Mouse (Mus musculus) CD8-positive naive resting alpha-beta T cell, adult 2 months (primary cell): ENCODE results near the gene Gm9833.
"Not testable (repeated sequence)": the region's sequence is repeated elsewhere in the genome, so short reads cannot be mapped to it uniquely, and the experiment has no call there.

Experiments
- DNase-seq, 2 experiments: peaks; one replicate each; pipeline ENCODE4 v3.0.0; 2022; ENCODE audit warnings: low read depth in 2 of 2, low spot score in 2 of 2

The Gm9833 gene

GRCm38 (mm10) chr3:10087994-10088393 lies at the start of gene Gm9833:
Gene Gm9833, plus strand, starts transcription at chr3:10088110.
- DNase-seq, result not testable (repeated sequence)

DNA sequence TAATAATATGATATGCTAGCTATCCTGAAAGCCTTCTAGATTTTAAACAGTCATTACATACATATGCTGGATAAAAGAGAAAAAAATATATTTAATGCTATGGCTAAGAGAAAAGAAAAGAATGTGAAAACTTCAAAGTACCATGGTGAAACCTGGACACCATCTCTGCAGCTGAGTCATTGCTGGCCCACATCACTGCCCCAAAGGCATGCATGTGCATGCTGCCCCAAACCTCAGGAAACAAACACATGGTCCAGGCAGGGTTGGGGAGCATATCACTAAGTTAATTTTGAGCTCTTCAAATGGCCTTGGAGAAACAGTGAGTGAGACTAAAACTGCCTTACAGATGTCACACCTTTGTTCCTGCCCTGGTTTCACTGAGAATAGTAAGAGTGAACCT lies 17.8 kb upstream of the Gm9833 start:
- DNase-seq, result no peak

- DNase-seq, result no peak
These were observed 12.1 kb upstream of the Gm9833 start for GRCm38 (mm10) chr3:10075826-10076225.

GRCm38 (mm10) chr3:10077096-10077841 lies 10.6 kb upstream of the Gm9833 start:
- DNase-seq, result no peak

DNA sequence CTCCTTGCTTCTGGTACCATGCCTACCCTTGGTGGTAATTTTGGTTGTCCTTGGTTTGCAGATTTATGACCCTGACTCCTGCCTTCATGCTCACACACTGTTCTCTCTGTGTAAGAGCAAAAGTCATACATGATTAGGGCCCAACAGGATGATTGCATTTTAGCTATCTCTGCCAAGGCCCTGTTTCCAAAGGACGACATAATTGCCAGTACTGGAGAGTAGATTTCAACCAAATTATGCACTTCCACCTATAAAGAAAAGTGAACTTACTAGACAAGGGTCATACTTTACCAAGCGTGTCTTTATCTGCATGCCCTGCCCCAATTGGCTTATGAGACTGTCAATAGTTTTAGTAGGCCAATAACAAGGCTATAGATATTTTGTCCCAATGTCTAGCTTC lies 9.8 kb upstream of the Gm9833 start:
- no peak for DNase-seq

GRCm38 (mm10) chr3:10081336-10081735 lies 6.6 kb upstream of the Gm9833 start:
- no peak for DNase-seq

DNA sequence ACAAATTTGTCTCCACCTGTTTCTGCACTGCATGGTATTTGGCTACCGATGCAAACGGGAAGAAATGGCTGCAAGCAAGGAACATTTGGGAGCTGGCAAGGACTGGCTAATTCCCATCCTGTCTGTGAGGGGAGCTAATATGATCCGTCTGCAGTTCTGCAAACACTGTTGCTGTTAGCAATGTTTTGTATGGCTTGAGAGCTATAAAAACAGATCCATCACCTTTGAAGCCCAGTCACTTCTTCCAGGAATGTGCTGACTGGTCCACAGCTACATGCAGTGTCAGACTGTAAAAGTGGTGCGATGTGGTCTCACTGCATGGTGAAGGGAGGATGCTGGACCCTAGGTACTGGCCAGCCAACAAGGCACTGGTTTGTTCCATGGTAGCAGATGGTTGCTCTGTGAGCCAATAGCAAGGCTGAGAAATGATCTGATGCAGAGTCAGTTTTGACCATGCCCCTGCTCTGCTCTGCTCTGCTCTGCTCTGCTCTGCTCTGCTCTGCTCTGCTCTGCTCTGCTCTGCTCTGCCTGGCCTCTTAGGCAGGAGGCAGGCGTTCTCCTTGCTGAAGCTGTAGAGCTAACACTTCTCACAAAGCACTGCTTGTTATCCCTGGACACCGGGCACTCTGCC lies 5.9 kb upstream of the Gm9833 start:
- DNase-seq, result no peak

- DNase-seq, result no peak
These were observed 5.3 kb upstream of the Gm9833 start for GRCm38 (mm10) chr3:10082545-10083062.

DNA sequence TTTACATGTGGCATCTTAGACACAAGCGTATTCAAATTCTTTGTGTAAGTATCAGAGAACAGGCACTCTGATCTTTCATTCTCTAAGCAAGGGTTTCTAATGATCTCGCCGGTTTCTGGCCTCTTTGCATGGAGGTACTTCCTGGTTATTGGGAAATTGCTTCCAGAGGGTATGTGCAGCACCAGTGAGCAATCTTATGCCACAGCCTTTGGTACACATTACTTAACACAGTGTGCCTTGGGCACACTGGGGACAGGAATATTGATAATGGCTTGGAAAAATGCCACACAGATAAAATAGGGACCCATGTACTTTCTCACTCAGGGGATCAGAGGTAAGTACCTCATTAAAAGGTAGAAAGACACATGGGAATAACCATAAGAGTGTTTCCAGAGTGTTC lies 3.8 kb upstream of the Gm9833 start:
- DNase-seq, result no peak

DNA sequence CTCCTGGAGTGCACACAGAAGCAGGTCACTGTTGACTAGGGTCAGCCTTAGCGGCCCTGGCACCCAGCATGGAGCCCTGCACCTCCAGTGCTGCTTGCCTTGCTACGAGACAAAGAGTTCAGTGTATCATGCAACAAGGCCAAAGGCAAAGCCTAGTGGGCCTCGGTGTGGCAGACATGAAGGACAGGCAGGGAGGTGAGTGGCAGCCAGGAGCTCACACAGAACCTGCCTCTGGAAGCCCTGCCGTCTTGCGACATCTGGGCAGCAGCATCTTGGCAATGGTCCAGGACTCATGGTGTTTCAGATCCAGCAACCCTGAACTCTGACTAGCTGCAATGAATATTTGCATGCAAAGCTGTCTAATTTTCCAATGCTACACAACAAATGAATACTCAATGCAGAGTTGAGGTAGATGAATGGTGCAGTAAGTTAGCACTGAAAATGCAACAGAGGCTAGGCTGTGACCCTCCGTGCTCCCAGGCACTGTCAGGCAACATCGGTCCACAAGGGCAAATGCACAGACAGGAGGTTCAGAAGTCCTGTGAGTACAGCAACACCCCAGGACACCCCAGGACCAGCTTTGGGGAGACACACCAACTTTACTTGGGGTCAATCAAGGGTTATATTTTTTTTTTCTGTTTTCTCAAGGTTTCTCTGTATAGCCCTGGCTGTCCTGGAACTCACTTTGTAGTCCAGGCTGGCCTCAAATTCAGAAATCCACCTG lies 2.4 kb upstream of the Gm9833 start:
- no peak for DNase-seq

- DNase-seq, result no peak
These were observed 399 bp upstream of the Gm9833 start for GRCm38 (mm10) chr3:10087511-10087910.

GRCm38 (mm10) chr3:10091616-10092140 lies 3.8 kb downstream of the Gm9833 start:
- no peak for DNase-seq

DNA sequence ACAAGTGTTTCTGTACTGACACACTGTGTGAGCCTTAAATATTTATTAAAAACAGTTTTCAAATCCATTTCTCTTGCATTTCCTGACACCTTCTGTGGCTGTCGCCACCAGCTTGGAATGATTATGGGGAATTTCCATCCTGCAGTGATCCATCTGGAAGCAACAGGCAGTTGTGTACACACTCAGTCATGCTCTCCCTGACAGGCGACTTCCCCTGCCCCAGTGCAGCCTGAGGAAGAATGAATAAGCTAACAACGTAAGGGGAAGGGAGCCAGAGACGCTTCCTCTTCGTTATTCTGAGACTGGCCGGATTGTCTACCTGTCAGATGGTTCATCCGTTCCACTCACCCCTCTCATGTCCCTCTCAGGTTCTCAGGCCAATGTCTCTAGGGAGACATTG lies 4.6 kb downstream of the Gm9833 start:
- no peak for DNase-seq

GRCm38 (mm10) chr3:10092914-10093313 lies 5.0 kb downstream of the Gm9833 start:
- no peak for DNase-seq

- DNase-seq, result no peak
These were observed 7.2 kb downstream of the Gm9833 start for GRCm38 (mm10) chr3:10095076-10095622.

GRCm38 (mm10) chr3:10099756-10100155 lies 11.8 kb downstream of the Gm9833 start:
- no peak for DNase-seq

DNA sequence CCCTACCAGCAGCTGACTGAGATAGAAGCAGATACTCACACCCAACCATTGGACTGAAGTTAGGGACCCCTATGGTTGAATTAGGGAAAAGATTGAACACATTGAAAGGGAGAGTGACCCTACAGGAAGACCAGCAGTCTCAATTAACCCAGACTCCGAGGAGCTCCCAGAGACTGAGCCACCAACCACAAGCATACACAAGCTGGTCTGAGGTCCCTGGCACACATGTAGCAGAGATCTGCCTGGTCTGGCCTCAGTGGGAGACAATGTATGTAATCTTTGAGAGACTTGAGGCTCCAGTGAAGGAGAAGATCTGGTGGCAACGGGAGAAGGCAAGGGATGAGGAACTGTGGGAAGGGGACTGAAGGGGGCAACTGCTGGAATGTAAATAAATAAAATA lies 23.7 kb downstream of the Gm9833 start:
- DNase-seq, result no peak

DNA sequence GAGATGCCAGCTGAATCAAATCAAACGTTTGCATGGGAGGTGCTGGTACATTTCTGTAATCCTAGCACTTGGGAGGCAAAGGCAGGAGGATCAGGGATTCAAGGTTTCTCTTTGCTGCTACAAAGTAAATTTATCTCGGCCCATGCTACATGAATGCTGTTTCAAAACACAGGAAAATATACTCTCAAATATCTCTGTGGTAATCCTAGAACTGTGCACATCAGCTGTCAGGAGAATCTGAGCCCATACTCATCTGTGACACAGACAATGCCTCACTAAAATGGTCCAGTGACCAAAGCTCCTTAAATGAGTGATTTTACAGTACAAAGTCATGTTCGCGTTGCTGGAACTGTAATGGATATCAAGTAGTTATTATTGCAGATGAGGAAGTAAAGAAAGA lies 24.3 kb downstream of the Gm9833 start:
- DNase-seq, result no peak

- DNase-seq, result no peak
These were observed 24.8 kb downstream of the Gm9833 start for GRCm38 (mm10) chr3:10112660-10113059.

DNA sequence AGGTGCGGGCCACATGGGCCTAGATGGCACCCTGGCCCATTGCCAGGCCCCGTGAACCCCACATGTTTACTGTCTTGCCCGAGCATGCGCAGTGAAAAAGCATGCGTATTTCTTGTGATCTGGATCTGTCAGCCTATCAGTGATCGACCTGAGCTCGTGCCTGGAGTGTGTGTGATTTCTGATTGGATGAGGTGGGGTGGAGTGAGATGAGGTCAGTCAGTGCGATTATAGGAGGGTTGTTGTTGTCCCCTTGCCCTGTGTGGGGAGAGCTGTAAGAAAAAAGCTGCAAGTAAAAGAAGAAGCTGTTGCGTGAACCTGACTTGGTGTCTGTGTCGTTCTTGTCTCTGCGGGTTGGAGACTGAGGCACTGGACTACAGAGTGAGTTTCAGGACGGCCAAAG lies 28.6 kb downstream of the Gm9833 start:
- no peak for DNase-seq

DNA sequence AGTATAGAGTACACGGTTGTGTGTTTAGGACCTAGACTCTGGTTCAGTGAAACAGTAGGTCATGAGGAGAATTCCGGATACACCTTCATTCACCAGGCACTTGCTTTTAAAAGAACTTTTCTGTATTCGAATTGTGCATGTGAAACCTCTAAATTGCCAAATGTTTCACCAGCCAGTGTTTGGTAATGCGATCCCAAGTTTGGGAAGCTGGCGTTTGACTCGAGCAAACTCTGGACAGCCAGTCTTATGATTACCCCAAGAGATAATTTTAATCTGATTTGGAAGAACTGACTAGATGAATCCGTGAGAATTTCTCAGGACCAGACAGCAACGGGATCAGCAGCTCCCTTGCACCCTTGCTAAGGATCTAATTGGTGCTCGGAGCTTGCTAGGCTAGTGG lies 33.3 kb downstream of the Gm9833 start:
- no peak for DNase-seq
